Mouse (Mus musculus): ENCODE results near the gene Ctns. TPM values are rescaled to one million over a fixed set of nuclear protein-coding genes. Genes with fewer than 3 reads are reported as not detected.

The Ctns gene
- polyA plus RNA-seq, 1 experiment, result 11.9 TPM

DNA sequence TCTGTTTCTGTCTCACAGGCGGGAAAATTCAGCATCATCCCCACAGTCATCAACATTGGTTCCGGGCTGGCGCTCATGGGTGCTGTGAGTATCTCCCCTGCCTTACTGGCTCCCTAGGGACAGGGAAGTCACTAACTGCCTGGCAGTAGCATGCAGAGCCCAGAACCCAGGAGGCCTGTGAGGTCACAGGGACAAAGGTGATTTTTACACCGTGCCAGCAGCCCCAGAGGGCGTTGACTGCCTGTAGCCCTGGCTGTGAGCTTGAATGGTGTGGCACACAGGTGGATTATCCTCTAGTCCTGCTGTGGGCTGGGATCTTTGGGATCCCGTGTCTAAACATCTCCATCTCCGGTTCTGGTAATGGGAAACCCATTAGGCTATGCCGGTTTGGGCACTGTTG, 30.8 kb downstream of the Ctns start:
- TF ChIP-seq POLR2A (IDR thresholded peaks at IDR 0.05; ENCODE audit: low read depth, low read length) (no peak), CTCF (IDR thresholded peaks at IDR 0.05; ENCODE audit: extremely low read depth, insufficient read depth, insufficient read length, insufficient replicate concordance) (no peak)
- 86% methylated on average over 8 of the region's 8 CpGs for WGBS
- no peaks in the 10 kb centered on the region for H3K4me1 ChIP-seq (ENCODE audit: control insufficient read depth, insufficient read depth, insufficient read length)
- no peak overlapping the region for H3K27ac ChIP-seq (ENCODE audit: insufficient read depth, low read length)
- H3K36me3 ChIP-seq (ENCODE audit: control insufficient read depth, insufficient read depth, low read length), result no peaks in the 10 kb centered on the region
- no peaks in the 10 kb centered on the region for H3K27me3 ChIP-seq (ENCODE audit: control insufficient read depth, insufficient read depth, low read length)
- H3K4me3 ChIP-seq (ENCODE audit: extremely low read depth, insufficient read depth, insufficient read length), result no peak overlapping the region
- no peak for DNase-seq (ENCODE audit: low read depth in 1 of 2, low spot score in 2 of 2)

DNA sequence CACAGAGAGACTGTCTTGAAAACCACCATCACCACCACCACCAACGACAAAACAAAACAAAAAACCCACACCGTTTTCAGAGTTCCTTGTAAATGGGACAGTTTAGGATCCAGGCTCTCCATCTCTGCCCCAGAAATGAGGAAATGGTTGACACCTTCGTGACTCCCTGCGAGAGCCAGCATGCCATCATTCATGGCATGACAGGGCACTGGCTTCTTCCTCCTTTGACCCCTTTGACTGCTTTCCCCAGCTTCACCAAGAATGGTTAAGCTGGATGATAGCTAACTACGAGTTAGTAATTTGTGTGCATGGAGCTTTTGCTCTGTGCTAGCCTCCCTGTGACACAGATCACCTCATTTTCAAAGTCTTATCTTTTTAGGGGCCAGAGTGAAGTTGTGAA, 36.6 kb downstream of the Ctns start:
- DNase-seq (ENCODE audit: low read depth in 1 of 2, low spot score in 2 of 2), result no peak
- H3K4me1 ChIP-seq (ENCODE audit: control insufficient read depth, insufficient read depth, insufficient read length), result no peaks in the 10 kb centered on the region; the same call in 1 of the 2 replicates
- no peak overlapping the region for H3K4me3 ChIP-seq (ENCODE audit: extremely low read depth, insufficient read depth, insufficient read length)
- no peaks in the 10 kb centered on the region for H3K36me3 ChIP-seq (ENCODE audit: control insufficient read depth, insufficient read depth, low read length)
- peaks cover 5% of the 10 kb centered on the region for H3K27me3 ChIP-seq (ENCODE audit: control insufficient read depth, insufficient read depth, low read length)
- TF ChIP-seq POLR2A (IDR thresholded peaks at IDR 0.05; ENCODE audit: low read depth, low read length), result no peak
- 10% methylated on average over 5 of the region's 5 CpGs for WGBS
- no peak overlapping the region for H3K27ac ChIP-seq (ENCODE audit: insufficient read depth, low read length)

DNA sequence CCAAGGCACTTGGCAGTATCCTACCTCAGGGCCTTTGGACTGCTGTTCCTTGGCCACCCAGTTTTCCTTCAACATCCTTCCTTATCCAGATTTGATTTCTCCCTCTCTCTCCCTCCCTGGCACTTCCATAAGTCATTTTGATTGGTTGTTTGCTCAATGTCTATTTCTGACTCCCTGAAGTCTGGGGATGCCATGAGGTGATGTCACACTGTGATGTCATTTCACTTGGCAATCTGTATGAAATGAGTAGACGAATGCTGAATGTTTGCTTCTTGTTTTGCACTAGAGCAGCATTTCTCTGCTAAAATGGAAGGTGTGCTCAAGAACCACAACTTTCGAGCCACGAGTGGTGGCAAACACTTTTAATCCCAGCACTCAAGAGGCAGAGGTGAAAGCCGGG, 37.2 kb downstream of the Ctns start:
- no peaks in the 10 kb centered on the region; the same call in 1 of the 2 replicates for H3K4me1 ChIP-seq (ENCODE audit: control insufficient read depth, insufficient read depth, insufficient read length)
- 79% methylated on average over 4 of the region's 4 CpGs for WGBS
- no peak for TF ChIP-seq CTCF (IDR thresholded peaks at IDR 0.05; ENCODE audit: extremely low read depth, insufficient read depth, insufficient read length, insufficient replicate concordance)
- no peak for TF ChIP-seq POLR2A (IDR thresholded peaks at IDR 0.05; ENCODE audit: low read depth, low read length)

DNA sequence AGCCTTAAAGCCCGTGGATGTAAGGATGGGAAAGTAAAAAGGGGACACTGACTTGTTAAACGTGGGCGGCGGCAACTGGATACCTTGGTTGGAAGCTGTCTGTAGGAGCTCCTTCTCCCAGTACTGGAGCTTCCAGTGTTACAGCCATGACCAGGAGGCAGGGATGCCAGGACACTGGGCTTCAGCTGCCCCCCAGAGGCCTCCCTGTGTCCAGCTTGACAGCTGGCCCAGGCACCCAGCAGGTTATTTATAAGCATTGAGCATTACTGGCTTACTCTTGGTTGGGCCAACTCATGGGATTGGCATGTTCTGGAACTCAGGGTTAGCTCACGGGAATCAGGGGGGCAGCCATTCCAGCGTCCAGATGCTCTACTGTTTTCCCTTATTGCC, 38.0 kb downstream of the Ctns start:
- TF ChIP-seq POLR2A (IDR thresholded peaks at IDR 0.05; ENCODE audit: low read depth, low read length) (no peak), CTCF (IDR thresholded peaks at IDR 0.05; ENCODE audit: extremely low read depth, insufficient read depth, insufficient read length, insufficient replicate concordance) (no peak)
- WGBS, result 48% methylated on average over 6 of the region's 6 CpGs
- H3K27me3 ChIP-seq (ENCODE audit: control insufficient read depth, insufficient read depth, low read length), result peaks cover 5% of the 10 kb centered on the region
- no peaks in the 10 kb centered on the region; the same call in 1 of the 2 replicates for H3K4me1 ChIP-seq (ENCODE audit: control insufficient read depth, insufficient read depth, insufficient read length)
- no peaks in the 10 kb centered on the region for H3K36me3 ChIP-seq (ENCODE audit: control insufficient read depth, insufficient read depth, low read length)
- no peak for DNase-seq (ENCODE audit: low read depth in 1 of 2, low spot score in 2 of 2)
- no peak overlapping the region for H3K27ac ChIP-seq (ENCODE audit: insufficient read depth, low read length)
- peak overlapping the region; percentile 27; the same call in 1 of the 2 replicates for H3K4me3 ChIP-seq (ENCODE audit: extremely low read depth, insufficient read depth, insufficient read length)

More for the DNA sequence above, 37.2 kb downstream of the Ctns start:
- no peak for DNase-seq (ENCODE audit: low read depth in 1 of 2, low spot score in 2 of 2)
- Histone ChIP-seq H3K36me3 (ENCODE audit: control insufficient read depth, insufficient read depth, low read length) (no peaks in the 10 kb centered on the region), H3K4me3 (ENCODE audit: extremely low read depth, insufficient read depth, insufficient read length) (no peak overlapping the region), H3K27ac (ENCODE audit: insufficient read depth, low read length) (no peak overlapping the region), H3K27me3 (ENCODE audit: control insufficient read depth, insufficient read depth, low read length) (peaks cover 5% of the 10 kb centered on the region)

DNA sequence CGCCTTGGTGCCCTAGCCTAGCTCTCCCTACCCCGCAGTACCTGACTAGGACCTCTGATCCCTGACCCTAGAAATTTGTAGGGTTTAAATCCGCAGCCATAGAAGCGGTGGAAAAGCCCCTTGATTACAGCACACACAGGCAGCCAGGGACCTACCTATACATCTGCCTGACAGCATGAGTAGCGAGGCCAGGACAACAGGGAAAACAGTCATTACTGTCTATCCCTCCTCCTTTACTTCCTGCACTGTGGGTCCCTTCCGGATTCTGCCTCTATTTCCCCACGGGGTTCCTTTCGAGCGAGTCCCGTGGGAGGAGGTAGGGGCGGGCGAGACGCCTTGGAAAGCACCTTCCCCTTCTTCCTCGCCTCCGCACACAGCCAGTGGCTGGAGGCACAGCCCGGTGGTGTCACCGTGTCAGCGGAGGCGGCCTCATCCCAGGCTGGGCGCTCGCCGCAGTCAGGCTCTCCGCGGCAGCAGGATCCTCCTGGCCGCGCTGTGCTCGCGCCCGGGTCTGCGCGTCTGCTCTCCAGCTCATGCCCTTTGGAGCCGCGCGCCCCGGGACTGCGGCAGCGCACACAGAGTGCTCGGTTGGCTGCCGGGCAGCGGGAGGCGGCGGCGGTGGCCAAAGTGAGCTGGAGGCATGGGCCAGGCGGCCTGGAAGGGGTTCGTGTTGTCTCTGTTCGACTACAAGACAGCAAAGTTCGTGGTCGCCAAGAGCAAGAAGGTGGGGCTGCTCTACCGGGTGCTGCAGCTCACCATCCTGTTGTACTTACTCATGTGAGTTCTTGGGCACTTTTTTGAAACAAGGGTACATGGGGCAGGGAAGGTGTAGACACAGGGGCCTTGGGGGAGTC, 38.7 kb downstream of the Ctns start, which contains the start of gene P2rx5:
Gene P2rx5 (plus strand): TSS at position 465 of the 854 bp plus-strand sequence.
- no peak for DNase-seq (ENCODE audit: low read depth in 1 of 2, low spot score in 2 of 2)
- no peak within 1 kb of the TSS for H3K27ac ChIP-seq (ENCODE audit: insufficient read depth, low read length)
- 6% methylated on average over 49 of the region's 49 CpGs for WGBS

DNA sequence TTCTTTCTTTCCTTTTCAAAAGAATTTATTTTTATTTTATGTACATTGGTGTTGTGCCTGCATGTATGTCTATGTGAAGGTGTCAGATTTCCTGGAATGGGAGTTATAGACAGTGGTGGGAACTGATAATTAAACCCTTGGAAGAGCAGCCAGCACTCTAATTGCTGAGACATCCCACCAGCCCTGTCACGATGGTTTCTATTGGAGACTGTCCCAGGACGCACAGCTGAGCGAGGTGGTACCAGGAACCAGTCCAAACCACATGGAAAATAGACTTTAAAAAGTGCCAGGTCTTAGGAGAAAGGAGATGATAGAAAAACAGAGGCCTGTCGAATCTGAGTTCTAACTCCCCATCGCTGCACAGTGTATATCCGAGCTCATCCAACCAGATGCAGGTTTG, 43.8 kb downstream of the Ctns start:
- Histone ChIP-seq H3K4me3 (ENCODE audit: extremely low read depth, insufficient read depth, insufficient read length) (no peak overlapping the region), H3K4me1 (ENCODE audit: control insufficient read depth, insufficient read depth, insufficient read length) (no peaks in the 10 kb centered on the region), H3K27me3 (ENCODE audit: control insufficient read depth, insufficient read depth, low read length) (no peaks in the 10 kb centered on the region; the same call in 1 of the 2 replicates), H3K27ac (ENCODE audit: insufficient read depth, low read length) (no peak overlapping the region), H3K36me3 (ENCODE audit: control insufficient read depth, insufficient read depth, low read length) (no peaks in the 10 kb centered on the region)
- 76% methylated on average over 6 of the region's 6 CpGs for WGBS
- TF ChIP-seq CTCF (IDR thresholded peaks at IDR 0.05; ENCODE audit: extremely low read depth, insufficient read depth, insufficient read length, insufficient replicate concordance) (no peak), POLR2A (IDR thresholded peaks at IDR 0.05; ENCODE audit: low read depth, low read length) (no peak)
- DNase-seq (ENCODE audit: low read depth in 1 of 2, low spot score in 2 of 2), result no peak

More for the DNA sequence above, 38.7 kb downstream of the Ctns start, which contains the start of gene P2rx5:
- peaks cover 5% of the 10 kb centered on the region for H3K27me3 ChIP-seq (ENCODE audit: control insufficient read depth, insufficient read depth, low read length)
- peak within 1 kb of the TSS; percentile 27; the same call in 1 of the 2 replicates for H3K4me3 ChIP-seq (ENCODE audit: extremely low read depth, insufficient read depth, insufficient read length)
- H3K36me3 ChIP-seq (ENCODE audit: control insufficient read depth, insufficient read depth, low read length), result no peaks in the 10 kb centered on the region
- TF ChIP-seq CTCF (IDR thresholded peaks at IDR 0.05; ENCODE audit: extremely low read depth, insufficient read depth, insufficient read length, insufficient replicate concordance), result no peak
- TF ChIP-seq POLR2A (IDR thresholded peaks at IDR 0.05; ENCODE audit: low read depth, low read length), result no peak
- no peaks in the 10 kb centered on the region; the same call in 1 of the 2 replicates for H3K4me1 ChIP-seq (ENCODE audit: control insufficient read depth, insufficient read depth, insufficient read length)

DNA sequence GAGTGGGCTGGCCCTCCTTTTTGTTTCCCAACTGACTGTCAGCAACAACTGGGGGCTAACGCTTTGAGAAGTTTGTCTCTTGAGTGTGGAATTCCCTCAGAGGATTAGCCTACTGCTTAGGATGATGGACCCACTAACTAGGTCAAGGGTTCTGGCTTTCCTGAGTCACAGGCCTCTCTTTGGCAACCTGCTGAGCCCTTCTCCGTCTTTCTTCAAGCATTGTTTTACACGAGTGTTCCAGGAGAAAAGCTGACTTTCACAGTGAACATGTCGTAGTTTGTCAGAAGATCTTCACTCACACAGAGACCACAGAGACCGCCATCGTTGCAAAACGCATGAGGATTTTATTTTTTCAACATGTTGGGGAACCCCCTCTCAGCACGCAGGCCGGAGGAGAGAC, 50.6 kb downstream of the Ctns start:
- Histone ChIP-seq H3K4me1 (ENCODE audit: control insufficient read depth, insufficient read depth, insufficient read length) (no peaks in the 10 kb centered on the region), H3K36me3 (ENCODE audit: control insufficient read depth, insufficient read depth, low read length) (no peaks in the 10 kb centered on the region), H3K4me3 (ENCODE audit: extremely low read depth, insufficient read depth, insufficient read length) (no peak overlapping the region), H3K27me3 (ENCODE audit: control insufficient read depth, insufficient read depth, low read length) (no peaks in the 10 kb centered on the region), H3K27ac (ENCODE audit: insufficient read depth, low read length) (no peak overlapping the region)
- TF ChIP-seq CTCF (IDR thresholded peaks at IDR 0.05; ENCODE audit: extremely low read depth, insufficient read depth, insufficient read length, insufficient replicate concordance) (no peak), POLR2A (IDR thresholded peaks at IDR 0.05; ENCODE audit: low read depth, low read length) (no peak)
- DNase-seq (ENCODE audit: low read depth in 1 of 2, low spot score in 2 of 2), result no peak
- WGBS, result 85% methylated on average over 9 of the region's 9 CpGs

Measured in spleen, adult 2 months (tissue).